Mouse (Mus musculus) stomach, postnatal 0 days (tissue): ENCODE measurements around the gene Glud1. TPM values are rescaled to one million over a fixed set of nuclear protein-coding genes. Genes with fewer than 3 reads are reported as not detected.

Source experiments
- ATAC-seq: fragments of 200-750 bp; cut with Nextera tagmentation; 2 replicates; pipeline ENCODE4 v1.8.0; 2017; ENCODE audit not compliant: low FRiP score, low TSS enrichment
- DNase-seq: peaks from one replicate; pipeline ENCODE4 v3.0.0-alpha.2; 2016; ENCODE audit warnings: low spot score
- H3K27ac ChIP-seq: fragments of 300-500 bp; sonication (generic); replicated peaks from 2 replicates; pipeline ENCODE4 v1.5.1; 2014; ENCODE audit warnings: mild to moderate bottlenecking, control low read depth
- H3K27me3 ChIP-seq: fragments of 300-500 bp; sonication (generic); 2 replicates; pipeline ENCODE4 v1.6.1; 2014; ENCODE audit warnings: low read length; ENCODE audit not compliant: control insufficient read depth, insufficient read depth
- H3K36me3 ChIP-seq: fragments of 300-500 bp; sonication (generic); 2 replicates; pipeline ENCODE4 v1.6.1; 2014; ENCODE audit warnings: low read length, mixed read lengths; ENCODE audit not compliant: control insufficient read depth, insufficient read depth
- H3K4me1 ChIP-seq: fragments of 300-500 bp; sonication (generic); replicated peaks from 2 replicates; pipeline ENCODE4 v1.6.1; 2014; ENCODE audit warnings: antibody characterized with exemption; ENCODE audit not compliant: control insufficient read depth, insufficient read depth
- H3K4me2 ChIP-seq: fragments of 300-500 bp; sonication (generic); replicated peaks from 2 replicates; pipeline ENCODE4 v1.6.1; 2014; ENCODE audit warnings: low read depth, mild to moderate bottlenecking, control low read depth, moderate library complexity
- H3K4me3 ChIP-seq: fragments of 300-500 bp; sonication (generic); 2 replicates; pipeline ENCODE4 v1.5.1; 2014; ENCODE audit warnings: low read depth, low read length, control low read depth
- H3K9ac ChIP-seq: fragments of 300-500 bp; sonication (generic); 2 replicates; pipeline ENCODE4 v1.6.1; 2014; ENCODE audit warnings: mild to moderate bottlenecking, low read length, control low read depth, mixed read lengths
- H3K9me3 ChIP-seq: fragments of 300-500 bp; sonication (generic); 2 replicates; pipeline ENCODE4 v1.6.1; 2016; ENCODE audit warnings: low read length; ENCODE audit not compliant: control insufficient read depth
- CTCF ChIP-seq: IDR thresholded peaks from 2 replicates; pipeline ENCODE4 v1.5.1; 2016; ENCODE audit warnings: antibody characterized with exemption, low read depth, mild to moderate bottlenecking, moderate library complexity
- EP300 ChIP-seq: optimal IDR thresholded peaks from 2 replicates; pipeline ENCODE3; 2016; ENCODE audit warnings: antibody characterized with exemption
- WGBS: fragments of 180-500 bp; shearing (Covaris S2); extraction: QIAGEN DNeasy Blood & Tissue Kit; methylation state at CpG from one replicate; pipeline ENCODE4 v1.1.7; 2014; 5-methylcytosine and 5-hydroxymethylcytosine counted together
- polyA plus RNA-seq: library from polyadenylated mRNA; unstranded; fragments of >200 nt; fragmentation: Nextera tagmentation; extraction: Ambion mirVana; gene quantifications from 2 replicates; pipeline ENCODE4 v1.2.1, GENCODE M21; 2015

Gene Glud1
- polyA plus RNA-seq, 1 experiment from 2014 or later, result 48.8 TPM

DNA sequence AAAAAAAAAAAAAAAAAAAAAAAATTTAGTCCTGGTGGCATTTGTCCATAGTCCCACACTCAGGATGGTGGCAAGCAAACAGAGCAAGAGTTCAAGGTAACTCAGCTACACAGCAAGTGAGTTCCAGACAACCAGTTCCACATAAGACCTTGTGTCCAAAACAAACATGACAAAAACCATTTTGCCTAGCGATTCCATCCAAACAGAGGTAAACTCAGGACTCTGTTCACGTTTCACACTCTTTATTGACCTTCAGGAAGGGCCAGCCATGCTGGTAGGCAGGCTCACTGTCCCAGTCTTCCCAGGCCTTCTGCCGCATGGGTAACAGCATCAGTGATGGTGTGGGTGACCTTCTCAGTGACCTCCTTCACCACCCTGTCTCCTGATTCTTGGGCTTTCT, 41.1 kb downstream of the Glud1 start:
- ATAC-seq, result no peak
- H3K9me3 ChIP-seq, result no peaks in the 10 kb centered on the region
- 53% methylated on average over 3 of the region's 3 CpGs for WGBS

DNA sequence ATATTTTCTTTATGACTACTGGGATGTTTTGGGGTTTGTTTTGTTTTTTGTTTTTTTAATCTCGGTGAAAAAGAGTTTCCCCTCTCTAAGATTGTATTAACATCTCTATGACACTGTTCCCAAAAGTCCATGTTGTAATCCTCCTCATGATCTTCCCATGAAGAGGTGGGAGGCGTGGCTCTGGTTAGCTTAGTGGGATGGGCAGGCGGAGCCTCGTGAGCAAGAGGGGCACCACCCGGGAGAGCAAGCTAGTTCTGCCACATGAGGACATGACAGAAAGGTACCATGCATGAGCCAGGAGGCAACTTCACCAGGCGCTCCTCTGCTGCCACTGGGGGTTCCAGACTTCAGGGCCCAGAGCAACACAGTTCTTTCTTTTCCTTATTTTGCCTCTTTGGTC, 42.0 kb downstream of the Glud1 start:
- ATAC-seq, result no peak
- TF ChIP-seq EP300, result no peak

More for the DNA sequence above, 41.1 kb downstream of the Glud1 start:
- TF ChIP-seq CTCF (no peak), EP300 (no peak)
- Histone ChIP-seq H3K36me3 (no peaks in the 10 kb centered on the region), H3K4me3 (no peak overlapping the region), H3K9ac (no peak overlapping the region), H3K27ac (no peak overlapping the region), H3K4me2 (no peak overlapping the region), H3K27me3 (no peaks in the 10 kb centered on the region), H3K4me1 (no peaks in the 10 kb centered on the region; the same call in 1 of the 2 replicates)
- no peak for DNase-seq

DNA sequence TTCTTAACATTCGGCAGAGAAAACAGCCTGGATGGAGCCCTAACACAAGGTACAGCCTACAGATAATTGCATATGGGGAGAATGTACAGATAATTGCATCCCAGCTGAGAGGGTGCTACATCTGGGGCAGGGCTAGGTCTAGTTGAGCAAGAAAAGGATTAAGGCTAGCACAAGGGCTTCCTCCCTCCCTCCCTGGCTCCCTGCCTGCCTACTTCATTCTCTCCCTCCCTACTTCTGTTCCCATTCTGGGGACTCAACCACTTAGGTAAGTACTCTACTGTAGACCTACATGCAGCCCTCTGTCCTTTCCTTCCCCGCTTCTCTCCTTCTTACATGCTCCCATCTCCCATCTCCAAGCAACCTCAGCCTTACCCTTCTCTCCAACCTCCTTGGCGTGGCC, 42.8 kb downstream of the Glud1 start:
- no peaks in the 10 kb centered on the region for H3K36me3 ChIP-seq
- WGBS, result 83% methylated on average over 3 of the region's 3 CpGs
- H3K9ac ChIP-seq, result no peak overlapping the region
- no peak for DNase-seq
- H3K4me1 ChIP-seq, result peaks cover 3% of the 10 kb centered on the region; the same call in 1 of the 2 replicates
- peak overlapping the region; percentile 20; the same call in 1 of the 2 replicates for H3K4me2 ChIP-seq
- no peak for ATAC-seq
- H3K27me3 ChIP-seq, result no peaks in the 10 kb centered on the region
- H3K9me3 ChIP-seq, result no peaks in the 10 kb centered on the region
- H3K4me3 ChIP-seq, result no peak overlapping the region
- H3K27ac ChIP-seq, result no peak overlapping the region; the same call in 1 of the 2 replicates
- TF ChIP-seq EP300 (no peak), CTCF (no peak)

More for the DNA sequence above, 42.0 kb downstream of the Glud1 start:
- H3K4me2 ChIP-seq, result no peak overlapping the region
- WGBS, result 56% methylated on average over 6 of the region's 6 CpGs
- H3K27me3 ChIP-seq, result no peaks in the 10 kb centered on the region
- no peak overlapping the region for H3K27ac ChIP-seq
- no peaks in the 10 kb centered on the region for H3K9me3 ChIP-seq
- no peak overlapping the region for H3K9ac ChIP-seq
- no peaks in the 10 kb centered on the region for H3K36me3 ChIP-seq
- no peak for DNase-seq
- peaks cover under 1% of the 10 kb centered on the region; the same call in 1 of the 2 replicates for H3K4me1 ChIP-seq
- no peak overlapping the region for H3K4me3 ChIP-seq

DNA sequence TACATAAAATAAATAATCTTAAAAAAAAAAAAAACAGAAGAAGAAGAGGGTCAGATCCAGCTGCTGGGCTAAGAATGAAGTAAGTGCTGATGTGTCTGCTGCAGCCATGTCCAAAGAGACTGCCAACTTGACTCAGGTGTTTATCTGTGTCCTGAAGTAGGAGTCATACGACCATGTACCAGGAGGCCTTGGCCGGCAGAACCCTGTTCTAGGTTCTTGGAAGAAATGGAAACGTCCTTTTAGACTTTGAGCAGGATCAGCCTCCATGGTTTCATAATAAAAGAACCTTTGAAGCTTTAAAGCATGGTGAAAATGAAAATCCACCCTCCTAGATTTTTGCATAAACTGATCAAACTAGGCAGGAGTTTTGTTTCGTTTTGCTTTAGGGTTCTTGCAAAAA, 43.9 kb downstream of the Glud1 start:
- WGBS, result 71% methylated on average over 4 of the region's 4 CpGs
- H3K9ac ChIP-seq, result no peak overlapping the region
- peaks cover 3% of the 10 kb centered on the region; the same call in 1 of the 2 replicates for H3K4me1 ChIP-seq
- H3K9me3 ChIP-seq, result no peaks in the 10 kb centered on the region
- TF ChIP-seq EP300 (no peak), CTCF (no peak)
- H3K4me3 ChIP-seq, result no peak overlapping the region
- ATAC-seq (no peak), DNase-seq (no peak)
- H3K27ac ChIP-seq, result no peak overlapping the region
- no peaks in the 10 kb centered on the region for H3K27me3 ChIP-seq
- no peaks in the 10 kb centered on the region for H3K36me3 ChIP-seq
- H3K4me2 ChIP-seq, result no peak overlapping the region

DNA sequence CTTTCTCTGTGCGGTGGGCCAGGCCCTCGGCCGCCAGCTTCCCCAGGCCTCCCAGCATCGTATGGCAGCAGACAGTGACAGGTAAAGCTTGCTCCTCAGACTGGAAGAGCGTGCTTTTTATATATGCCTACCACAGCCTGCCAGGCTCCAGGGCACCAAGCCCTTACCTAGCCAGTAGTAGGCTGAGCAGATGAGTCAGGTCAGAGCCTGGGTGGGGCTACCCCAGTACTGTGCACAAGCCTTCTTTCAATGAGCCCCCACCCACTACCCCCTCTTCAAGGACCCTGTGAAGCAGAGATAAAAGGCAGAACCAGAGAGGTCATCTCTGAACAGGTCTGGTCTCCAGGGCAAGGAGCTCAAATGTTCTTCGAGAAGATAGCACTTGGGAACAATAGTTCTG, 44.8 kb downstream of the Glud1 start, which contains the start of gene Fam25c:
Fam25c (minus strand) TSS at position 133 of the 400 bp plus-strand sequence.
- no peak for DNase-seq
- WGBS, result 66% methylated on average over 6 of the region's 6 CpGs
- no peaks in the 10 kb centered on the region for H3K27me3 ChIP-seq
- H3K27ac ChIP-seq, result peak within 1 kb of the TSS; percentile 61
- no peak within 1 kb of the TSS for H3K4me2 ChIP-seq
- no peaks in the 10 kb centered on the region for H3K9me3 ChIP-seq
- H3K9ac ChIP-seq, result peak within 1 kb of the TSS; percentile 24; the same call in 1 of the 2 replicates
- H3K4me3 ChIP-seq, result no peak within 1 kb of the TSS
- TF ChIP-seq CTCF (no peak), EP300 (no peak)
- H3K36me3 ChIP-seq, result no peaks in the 10 kb centered on the region
- H3K4me1 ChIP-seq, result peaks cover 3% of the 10 kb centered on the region; the same call in 1 of the 2 replicates
- ATAC-seq, result peak; percentile 51; the same call in 1 of the 2 replicates

DNA sequence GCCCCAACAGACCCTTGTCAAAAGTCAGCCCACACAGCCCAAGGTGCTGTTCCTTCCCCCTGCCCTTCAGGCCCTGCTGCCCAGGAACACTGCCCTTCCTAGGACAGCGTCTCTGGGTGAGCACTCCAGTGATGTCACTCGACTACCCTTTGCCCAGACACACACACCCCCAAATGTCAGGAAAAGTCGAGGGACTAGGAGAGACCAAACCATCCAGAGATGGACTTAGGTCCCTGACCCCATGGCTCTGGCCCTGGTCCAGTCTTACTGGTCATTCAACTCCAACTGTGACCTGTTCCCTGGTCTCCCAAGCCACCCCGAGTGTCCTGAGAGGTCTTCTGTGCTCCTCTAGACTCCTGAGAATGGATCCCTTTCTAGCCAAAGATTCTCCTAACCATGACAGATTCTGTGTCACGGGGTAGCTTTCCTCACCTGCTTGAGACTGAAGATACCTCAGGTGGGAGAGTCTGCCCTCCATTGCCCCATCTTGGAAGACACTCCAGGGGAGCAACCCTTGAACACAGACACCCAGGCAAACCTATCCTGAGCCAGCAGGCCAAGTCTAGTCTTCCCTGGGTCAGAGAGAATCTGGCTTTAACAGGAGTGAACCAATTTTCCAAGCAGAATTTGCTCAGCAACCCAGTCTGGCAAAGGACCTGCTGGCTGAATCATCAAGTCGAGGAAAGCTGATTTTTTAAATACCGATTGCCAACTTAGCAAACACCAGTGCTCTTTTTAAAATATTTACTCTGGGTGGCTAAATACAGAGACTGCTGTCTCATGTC, 47.3 kb downstream of the Glud1 start:
- Histone ChIP-seq H3K27ac (peak overlapping the region; percentile 30; the same call in 1 of the 2 replicates), H3K4me1 (peaks cover 3% of the 10 kb centered on the region; the same call in 1 of the 2 replicates), H3K9ac (0 out of 2 replicates have a peak overlapping the region, but pooled peaks have one; percentile 35), H3K4me2 (no peak overlapping the region), H3K4me3 (no peak overlapping the region), H3K36me3 (no peaks in the 10 kb centered on the region), H3K9me3 (no peaks in the 10 kb centered on the region), H3K27me3 (no peaks in the 10 kb centered on the region)
- ATAC-seq (peak; percentile 13; the same call in 1 of the 2 replicates), DNase-seq (no peak)
- 62% methylated on average over 7 of the region's 7 CpGs for WGBS
- TF ChIP-seq CTCF (no peak), EP300 (no peak)
